Mouse (Mus musculus): ENCODE results near the gene Pgm2l1. TPM values are rescaled to one million over a fixed set of nuclear protein-coding genes. Genes with fewer than 3 reads are reported as not detected.
A peak's percentile ranks its signal among the peaks of the same experiment; 100 is the strongest.

The Pgm2l1 gene
- 5.3 and 6.5 TPM in 2 replicates for polyA plus RNA-seq (2012; rRNA removed)

DNA sequence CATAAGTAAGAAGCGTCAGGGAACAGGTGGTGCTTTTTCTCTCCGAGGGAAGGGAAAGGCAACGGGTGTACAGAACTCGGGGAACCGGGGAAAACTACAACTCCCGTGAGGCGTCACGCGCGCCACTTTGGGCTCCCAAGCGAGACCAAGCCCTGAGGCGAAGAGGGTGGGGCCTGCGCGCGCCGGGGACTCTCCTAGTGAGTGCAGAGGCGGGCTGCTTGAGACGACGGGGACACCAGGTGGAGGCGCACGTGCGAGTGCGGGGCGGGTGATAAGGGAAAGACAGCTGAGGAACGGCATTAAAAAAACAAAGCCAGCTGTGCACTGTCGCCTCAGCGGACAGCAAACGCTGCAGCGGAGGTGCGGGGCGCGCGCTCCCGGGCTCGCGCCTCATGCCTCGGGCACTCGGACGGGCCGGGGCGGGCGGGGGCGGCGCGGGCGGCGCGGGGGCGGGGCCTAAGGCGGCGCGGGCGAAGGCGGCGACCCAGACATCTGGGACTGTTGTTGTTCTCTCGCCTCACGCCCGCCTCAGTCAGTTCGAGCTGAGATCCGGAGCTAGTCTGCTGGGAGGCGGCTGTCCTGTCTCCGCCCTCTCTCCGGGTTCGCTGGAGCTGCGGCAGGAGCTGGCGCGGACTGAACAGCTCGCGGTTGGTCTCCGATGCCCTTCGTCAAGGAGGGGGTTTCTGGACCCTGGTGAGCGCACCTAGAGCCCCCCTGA, at the start of gene Pgm2l1:
TSS of gene Pgm2l1 (plus strand) at position 237 of the 718 bp plus-strand sequence.
- H3K4me1 ChIP-seq (ENCODE audit: control insufficient read depth, insufficient read depth, low read length) = peaks cover 2% of the 10 kb centered on the region; the same call in 1 of the 2 replicates
- no peaks in the 10 kb centered on the region for H3K27me3 ChIP-seq (ENCODE audit: control insufficient read depth, insufficient read depth, low read length)
- H3K36me3 ChIP-seq (ENCODE audit: control insufficient read depth, insufficient read depth, low read length) = no peaks in the 10 kb centered on the region
- peak within 1 kb of the TSS; percentile 90 for H3K4me3 ChIP-seq (ENCODE audit: control insufficient read depth, low read depth, low read length)
- peak within 1 kb of the TSS; percentile 70 for H3K27ac ChIP-seq (ENCODE audit: control insufficient read depth, insufficient read depth, low read depth, low read length)
- peak; percentile 48 for TF ChIP-seq POLR2A (IDR thresholded peaks at IDR 0.05; ENCODE audit: control insufficient read depth, low read depth, low read length)
- no peak for TF ChIP-seq CTCF (IDR thresholded peaks at IDR 0.05; ENCODE audit: control insufficient read depth, insufficient read depth, insufficient replicate concordance, low read depth, low read length)

DNA sequence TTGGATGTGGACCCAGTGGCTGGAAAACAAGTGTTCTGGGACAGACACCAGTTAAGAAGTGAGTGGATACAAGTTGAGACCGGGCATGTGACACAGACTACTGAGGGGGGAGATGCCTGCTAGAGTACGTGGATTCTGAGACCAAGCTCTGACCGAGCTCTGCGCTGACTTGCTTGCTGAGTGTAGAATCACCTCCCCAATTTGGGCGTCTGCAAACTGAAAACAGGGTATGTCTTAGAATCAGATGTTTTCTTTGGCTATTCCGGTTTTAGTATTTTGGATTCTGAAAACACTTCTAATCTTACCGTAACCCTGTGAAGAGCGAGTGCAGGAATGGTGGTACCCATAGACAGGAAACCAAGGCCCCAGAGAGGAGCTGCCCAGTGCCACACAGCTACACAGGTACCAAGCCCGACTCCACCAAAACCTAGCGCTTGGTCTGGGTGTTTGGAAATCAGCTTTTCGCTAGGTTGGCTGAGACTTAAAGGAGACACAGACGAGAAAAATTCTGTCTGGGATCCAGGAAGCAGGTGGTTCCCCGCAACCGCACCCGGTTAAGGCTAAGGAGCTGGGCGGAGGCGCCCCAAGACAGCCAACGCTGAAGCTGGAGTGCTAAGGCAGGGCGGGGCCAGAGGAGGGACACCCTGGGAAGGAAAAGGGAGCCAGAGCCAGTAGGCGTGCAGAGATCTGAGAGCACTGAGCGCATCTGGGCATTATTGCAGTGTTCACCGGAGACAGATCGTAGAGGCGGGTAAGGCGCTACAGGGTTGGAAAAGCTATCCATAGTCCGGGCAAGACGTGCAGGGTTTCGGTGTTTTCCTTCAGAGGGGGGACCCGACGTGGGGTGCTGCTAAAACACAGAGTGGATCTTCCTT, 48.9 kb upstream of the Pgm2l1 start:
- Histone ChIP-seq H3K36me3 (ENCODE audit: control insufficient read depth, insufficient read depth, low read length) (no peaks in the 10 kb centered on the region), H3K4me3 (ENCODE audit: control insufficient read depth, low read depth, low read length) (peak overlapping the region; percentile 85), H3K27me3 (ENCODE audit: control insufficient read depth, insufficient read depth, low read length) (peaks cover 7% of the 10 kb centered on the region), H3K4me1 (ENCODE audit: control insufficient read depth, insufficient read depth, low read length) (peaks cover 12% of the 10 kb centered on the region), H3K27ac (ENCODE audit: control insufficient read depth, insufficient read depth, low read depth, low read length) (no peak overlapping the region)
- TF ChIP-seq CTCF (IDR thresholded peaks at IDR 0.05; ENCODE audit: control insufficient read depth, insufficient read depth, insufficient replicate concordance, low read depth, low read length) (no peak), POLR2A (IDR thresholded peaks at IDR 0.05; ENCODE audit: control insufficient read depth, low read depth, low read length) (no peak)

DNA sequence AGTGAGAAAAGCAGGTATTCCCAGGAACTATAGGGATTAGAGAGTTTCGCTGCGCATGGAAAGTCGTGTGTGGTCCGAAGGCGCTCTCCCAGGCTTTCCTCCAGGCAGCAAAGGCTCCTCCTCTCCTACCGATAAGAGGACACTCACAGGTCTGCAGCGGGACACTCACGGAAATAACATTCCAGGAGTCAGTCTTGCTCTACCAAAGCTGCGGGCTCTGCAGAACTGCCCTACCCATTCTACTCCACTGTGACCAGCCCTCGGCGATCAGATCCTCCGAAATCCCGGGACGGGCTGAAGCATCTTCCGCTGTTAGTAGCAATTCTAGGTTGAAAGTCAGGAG, 48.3 kb upstream of the Pgm2l1 start:
- Histone ChIP-seq H3K4me3 (ENCODE audit: control insufficient read depth, low read depth, low read length) (peak overlapping the region; percentile 85), H3K36me3 (ENCODE audit: control insufficient read depth, insufficient read depth, low read length) (no peaks in the 10 kb centered on the region), H3K4me1 (ENCODE audit: control insufficient read depth, insufficient read depth, low read length) (peaks cover 12% of the 10 kb centered on the region), H3K27ac (ENCODE audit: control insufficient read depth, insufficient read depth, low read depth, low read length) (no peak overlapping the region), H3K27me3 (ENCODE audit: control insufficient read depth, insufficient read depth, low read length) (peaks cover 7% of the 10 kb centered on the region)
- TF ChIP-seq POLR2A (IDR thresholded peaks at IDR 0.05; ENCODE audit: control insufficient read depth, low read depth, low read length) (no peak), CTCF (IDR thresholded peaks at IDR 0.05; ENCODE audit: control insufficient read depth, insufficient read depth, insufficient replicate concordance, low read depth, low read length) (no peak)

DNA sequence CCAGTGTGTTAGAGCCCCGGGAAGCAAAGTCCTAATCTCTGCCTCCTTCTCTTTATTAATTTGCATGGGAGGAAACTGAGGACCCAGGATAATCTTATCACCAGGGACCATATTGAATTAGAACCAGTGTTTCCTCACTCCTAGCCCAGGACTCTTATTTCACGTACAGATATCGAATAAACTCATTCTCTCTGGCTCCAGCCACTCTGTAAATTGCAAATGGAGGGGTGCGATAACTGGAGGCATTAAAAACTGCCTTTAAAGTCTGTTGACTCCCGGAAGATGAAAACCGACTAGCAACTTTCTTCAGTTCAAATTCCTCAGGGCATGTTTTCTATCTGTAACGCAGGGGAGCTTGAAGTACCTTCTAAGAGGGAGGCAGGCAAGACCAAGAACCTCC, 47.8 kb upstream of the Pgm2l1 start:
- no peak for TF ChIP-seq CTCF (IDR thresholded peaks at IDR 0.05; ENCODE audit: control insufficient read depth, insufficient read depth, insufficient replicate concordance, low read depth, low read length)
- TF ChIP-seq POLR2A (IDR thresholded peaks at IDR 0.05; ENCODE audit: control insufficient read depth, low read depth, low read length) = no peak
- Histone ChIP-seq H3K4me3 (ENCODE audit: control insufficient read depth, low read depth, low read length) (peak overlapping the region; percentile 85), H3K27me3 (ENCODE audit: control insufficient read depth, insufficient read depth, low read length) (peaks cover 7% of the 10 kb centered on the region), H3K36me3 (ENCODE audit: control insufficient read depth, insufficient read depth, low read length) (no peaks in the 10 kb centered on the region), H3K4me1 (ENCODE audit: control insufficient read depth, insufficient read depth, low read length) (peaks cover 12% of the 10 kb centered on the region), H3K27ac (ENCODE audit: control insufficient read depth, insufficient read depth, low read depth, low read length) (no peak overlapping the region)

DNA sequence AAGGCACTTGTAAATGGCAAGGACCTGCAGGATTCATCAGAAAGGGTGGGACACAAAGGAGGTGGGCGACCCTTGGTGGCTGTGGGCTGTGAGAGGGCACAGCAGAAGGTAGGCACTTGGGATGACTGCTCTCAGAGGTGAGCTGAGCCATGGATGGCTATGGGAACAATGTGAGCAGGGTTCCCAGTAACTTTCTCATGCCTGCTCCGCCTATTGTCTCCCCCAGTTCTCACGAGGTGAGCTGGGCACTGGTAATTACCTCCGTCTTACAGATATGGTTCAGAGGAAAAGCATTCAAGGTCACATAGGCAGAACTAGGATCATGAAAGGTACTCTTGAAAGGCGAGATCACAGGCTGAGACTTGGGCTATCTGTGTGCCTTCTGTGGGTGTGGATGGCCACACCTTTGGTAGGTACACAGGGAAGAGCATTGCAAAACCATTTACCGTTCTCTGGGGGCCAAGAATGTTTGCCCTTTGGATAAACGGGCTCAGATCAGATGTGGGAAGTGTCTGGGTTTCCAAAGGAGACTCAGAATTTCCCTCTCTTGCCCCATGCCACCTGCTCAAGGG, 47.3 kb upstream of the Pgm2l1 start:
- H3K4me3 ChIP-seq (ENCODE audit: control insufficient read depth, low read depth, low read length) = peak overlapping the region; percentile 55

DNA sequence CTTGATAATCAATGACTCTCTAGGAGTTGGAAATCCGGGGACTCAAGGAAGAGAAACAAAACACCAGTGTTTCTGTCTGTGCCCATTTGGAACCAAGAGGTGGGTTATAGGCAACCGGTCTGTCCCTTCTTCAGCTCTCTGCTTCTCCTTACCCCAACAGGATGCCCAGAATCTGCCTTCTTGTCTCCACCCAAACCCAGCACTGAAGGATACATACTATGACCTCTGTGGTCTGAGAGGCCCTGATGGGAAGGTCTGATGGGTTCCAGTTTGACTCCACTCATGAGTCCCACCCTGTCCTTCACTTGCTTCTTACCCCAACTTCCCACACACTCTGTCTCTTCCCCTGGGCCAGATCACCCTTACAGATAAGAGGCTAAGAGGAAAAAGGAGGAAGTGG, 46.0 kb upstream of the Pgm2l1 start:
- H3K27me3 ChIP-seq (ENCODE audit: control insufficient read depth, insufficient read depth, low read length) = peaks cover 7% of the 10 kb centered on the region
- no peak for TF ChIP-seq POLR2A (IDR thresholded peaks at IDR 0.05; ENCODE audit: control insufficient read depth, low read depth, low read length)
- TF ChIP-seq CTCF (IDR thresholded peaks at IDR 0.05; ENCODE audit: control insufficient read depth, insufficient read depth, insufficient replicate concordance, low read depth, low read length) = no peak

More for the DNA sequence above, 47.3 kb upstream of the Pgm2l1 start:
- Histone ChIP-seq H3K4me1 (ENCODE audit: control insufficient read depth, insufficient read depth, low read length) (peaks cover 12% of the 10 kb centered on the region), H3K27me3 (ENCODE audit: control insufficient read depth, insufficient read depth, low read length) (peaks cover 7% of the 10 kb centered on the region), H3K27ac (ENCODE audit: control insufficient read depth, insufficient read depth, low read depth, low read length) (no peak overlapping the region), H3K36me3 (ENCODE audit: control insufficient read depth, insufficient read depth, low read length) (no peaks in the 10 kb centered on the region)
- TF ChIP-seq CTCF (IDR thresholded peaks at IDR 0.05; ENCODE audit: control insufficient read depth, insufficient read depth, insufficient replicate concordance, low read depth, low read length) = no peak
- no peak for TF ChIP-seq POLR2A (IDR thresholded peaks at IDR 0.05; ENCODE audit: control insufficient read depth, low read depth, low read length)

DNA sequence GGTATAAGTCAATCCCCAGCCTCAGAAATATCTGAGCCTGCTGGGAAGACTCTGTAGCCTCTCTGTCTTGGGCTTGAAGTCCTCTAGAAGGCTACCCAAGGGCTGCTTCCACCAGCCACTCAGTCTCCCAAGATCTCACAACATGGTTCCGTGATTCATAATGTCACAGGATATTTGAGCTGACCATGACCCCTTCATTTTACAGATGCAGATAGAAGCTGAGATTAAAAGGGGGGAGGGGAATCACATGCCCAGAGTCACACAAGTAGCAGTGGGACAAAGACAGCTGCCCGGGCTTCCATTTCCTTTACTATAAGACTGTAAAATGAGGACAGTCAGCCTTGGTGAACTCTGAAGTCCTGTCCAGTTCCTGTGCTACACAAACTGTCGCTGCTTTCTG, 45.6 kb upstream of the Pgm2l1 start:
- Histone ChIP-seq H3K4me3 (ENCODE audit: control insufficient read depth, low read depth, low read length) (no peak overlapping the region), H3K4me1 (ENCODE audit: control insufficient read depth, insufficient read depth, low read length) (peaks cover 12% of the 10 kb centered on the region), H3K27ac (ENCODE audit: control insufficient read depth, insufficient read depth, low read depth, low read length) (no peak overlapping the region), H3K27me3 (ENCODE audit: control insufficient read depth, insufficient read depth, low read length) (peaks cover 7% of the 10 kb centered on the region), H3K36me3 (ENCODE audit: control insufficient read depth, insufficient read depth, low read length) (no peaks in the 10 kb centered on the region)
- TF ChIP-seq CTCF (IDR thresholded peaks at IDR 0.05; ENCODE audit: control insufficient read depth, insufficient read depth, insufficient replicate concordance, low read depth, low read length) (no peak), POLR2A (IDR thresholded peaks at IDR 0.05; ENCODE audit: control insufficient read depth, low read depth, low read length) (no peak)

More for the DNA sequence above, 46.0 kb upstream of the Pgm2l1 start:
- Histone ChIP-seq H3K27ac (ENCODE audit: control insufficient read depth, insufficient read depth, low read depth, low read length) (no peak overlapping the region), H3K4me1 (ENCODE audit: control insufficient read depth, insufficient read depth, low read length) (peaks cover 12% of the 10 kb centered on the region), H3K36me3 (ENCODE audit: control insufficient read depth, insufficient read depth, low read length) (no peaks in the 10 kb centered on the region), H3K4me3 (ENCODE audit: control insufficient read depth, low read depth, low read length) (peak overlapping the region; percentile 7; the same call in 1 of the 2 replicates)

Measured in testis, adult 2 months (tissue).